Mouse (Mus musculus) right cerebral cortex, adult 2 months (tissue): ENCODE measurements at regions not wholly inside any gene's neighbourhood (a gene's known extent, or its start where the extent isn't known, plus 50 kb on each side); places are given as distances from the start of the nearest gene placed in this dataset.
"Not testable (repeated sequence)": the region's sequence is repeated elsewhere in the genome, so short reads cannot be mapped to it uniquely, and the experiment has no call there.

Experiments used
- DNase-seq, 2 experiments: peaks; one replicate each; pipeline ENCODE4 v3.0.0; 2021 to 2022; ENCODE audit warnings: low spot score in 2 of 2

DNA sequence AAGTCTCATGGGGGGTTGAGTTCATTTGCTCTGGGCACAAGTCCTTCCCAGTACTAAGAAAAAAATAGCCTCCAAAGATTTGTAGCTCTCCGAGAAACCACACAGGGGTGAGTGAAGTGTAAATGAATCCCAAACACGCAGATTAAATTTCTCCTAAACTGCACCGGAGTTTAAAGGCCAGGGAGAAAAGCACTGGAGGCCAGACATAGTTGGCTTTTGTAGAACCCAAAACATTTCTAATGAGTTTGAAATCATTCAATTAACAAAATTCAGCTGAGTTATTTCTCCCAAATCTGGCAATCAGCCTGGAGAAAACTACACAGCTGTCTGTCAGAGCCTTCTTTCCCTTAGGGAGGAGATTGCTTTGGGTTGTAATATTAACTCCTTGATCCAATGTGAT is 166.2 kb upstream of the Cdkn3 start:
- DNase-seq, result no peak

DNA sequence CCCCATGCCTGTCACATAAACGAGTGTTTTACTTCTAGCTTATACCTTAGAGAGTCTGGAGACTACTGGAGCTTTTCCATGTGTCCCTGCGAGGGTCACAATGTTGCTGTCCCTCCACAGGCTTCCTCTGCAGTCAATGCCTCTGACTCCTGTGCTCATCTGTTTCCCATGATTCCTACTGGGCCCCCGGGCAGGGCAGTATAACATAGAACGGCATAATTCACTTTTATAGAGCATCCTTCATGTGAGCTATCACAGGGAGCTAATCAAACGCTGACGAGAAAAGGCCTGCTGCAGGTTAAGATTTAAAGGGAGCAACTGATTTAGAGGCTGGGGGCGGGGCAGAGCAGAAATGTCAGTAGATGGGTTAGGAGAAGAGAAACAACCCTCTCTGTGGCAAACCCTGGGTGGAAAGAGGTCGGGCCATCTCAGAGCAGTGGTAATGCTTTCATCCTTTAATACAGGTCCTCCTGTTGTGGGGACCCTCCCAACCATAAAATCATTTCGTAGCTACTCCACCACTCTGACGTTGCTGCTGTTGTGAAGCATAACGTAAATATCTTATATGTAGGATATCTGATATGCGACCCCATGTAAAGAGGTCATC is 168.5 kb upstream of the Cdkn3 start:
- DNase-seq, result no peak

DNA sequence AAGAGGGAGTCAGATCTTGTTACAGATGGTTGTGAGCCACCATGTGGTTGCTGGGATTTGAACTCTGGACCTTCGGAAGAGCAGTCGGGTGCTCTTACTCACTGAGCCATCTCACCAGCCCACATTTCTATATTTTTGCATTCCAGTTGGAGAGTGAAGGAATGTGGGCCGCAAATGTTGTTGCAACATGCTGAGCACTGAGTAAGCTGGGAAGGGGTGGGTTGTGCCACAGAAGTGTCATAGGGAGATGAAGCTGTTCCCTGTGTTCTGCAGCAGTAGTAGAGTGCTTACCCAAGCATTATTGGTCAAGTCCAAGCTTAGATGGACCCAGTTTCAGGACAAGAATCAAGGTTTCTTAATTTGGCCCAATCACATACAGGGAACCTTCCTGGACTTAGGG is 169.1 kb upstream of the Cdkn3 start:
- DNase-seq, result no peak

DNA sequence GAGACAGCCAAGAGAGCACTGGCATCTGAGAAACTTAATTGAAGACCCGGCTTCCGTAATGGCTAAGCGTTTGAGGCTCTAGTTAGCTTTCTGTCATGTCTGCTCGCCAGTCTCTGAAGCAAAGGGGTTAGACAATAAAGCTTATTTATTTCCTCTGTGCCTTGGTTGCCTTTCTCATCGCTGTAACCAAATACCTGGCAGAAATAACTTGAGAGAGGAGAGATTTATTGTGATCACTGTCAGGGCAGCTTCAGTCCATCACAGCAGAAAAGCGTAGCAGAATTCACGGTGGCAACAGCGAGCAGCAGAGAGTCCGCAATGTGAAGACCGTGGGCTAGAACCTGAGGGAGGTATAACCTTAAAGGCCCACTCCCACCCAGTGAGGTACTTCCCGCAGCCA is 174.2 kb upstream of the Cdkn3 start:
- DNase-seq, result no peak

DNA sequence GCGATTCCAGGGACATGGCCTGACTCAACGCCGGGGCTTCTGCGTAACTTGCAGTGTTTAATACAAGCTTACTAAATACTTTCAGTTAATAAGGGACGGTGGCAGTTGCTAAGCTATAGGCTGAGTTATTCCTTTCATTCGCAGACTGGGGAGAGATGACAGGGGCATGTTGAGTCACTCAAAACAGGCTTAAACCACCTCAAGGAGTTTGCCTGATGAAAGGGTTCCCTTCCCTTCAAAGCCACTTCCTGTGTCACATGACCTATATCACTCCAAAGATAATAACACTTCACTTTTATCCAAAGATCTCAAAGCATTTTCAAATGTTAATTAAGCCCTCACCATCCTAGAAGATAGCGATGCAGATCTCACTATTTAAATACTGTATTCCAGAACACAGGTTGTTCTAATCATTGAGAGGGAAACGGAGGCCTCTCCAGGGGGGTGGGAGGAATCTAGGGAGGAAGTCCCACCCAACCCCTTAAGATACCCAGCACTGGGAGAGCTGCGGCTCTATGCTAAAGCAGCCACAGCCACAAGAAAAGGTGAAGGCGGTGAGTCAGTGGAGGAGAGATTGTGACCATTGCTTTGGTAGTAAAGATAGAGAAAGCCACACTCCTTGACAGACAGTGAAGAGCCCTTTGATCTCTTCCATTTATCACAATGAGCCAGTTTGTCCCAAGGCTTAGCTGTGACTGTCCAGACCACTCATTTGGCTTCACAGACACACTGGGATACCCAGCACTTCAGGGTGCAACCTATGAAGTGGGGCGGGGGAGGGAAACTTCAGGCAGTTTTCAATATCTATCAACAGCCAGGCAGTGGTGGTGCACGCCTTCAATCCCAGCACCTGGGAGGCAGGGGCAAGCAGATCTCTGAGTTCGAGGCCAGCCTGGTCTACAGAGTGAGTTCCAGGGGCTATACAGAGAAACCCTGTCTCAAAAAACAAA is 182.0 kb upstream of the Cdkn3 start:
- no peak for DNase-seq

DNA sequence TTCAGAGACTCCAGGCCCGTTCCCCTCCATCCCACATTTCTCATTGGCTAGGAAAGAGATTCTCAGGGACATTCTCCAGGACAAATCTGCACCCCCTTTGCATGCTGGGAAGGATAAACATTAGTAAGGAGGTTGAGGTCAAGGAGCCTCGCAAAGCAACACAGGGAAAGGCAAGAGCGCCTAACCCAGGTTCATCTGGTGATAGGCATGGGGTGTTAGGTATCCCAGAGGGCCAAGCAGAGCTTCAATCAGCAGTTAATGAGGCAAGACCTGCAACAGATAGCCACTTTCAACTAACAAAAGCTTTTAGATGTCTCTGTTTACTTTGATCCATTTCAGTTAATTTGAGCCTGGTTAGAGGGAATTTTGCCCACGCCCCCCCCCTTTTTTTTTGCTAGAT is 184.5 kb upstream of the Cdkn3 start:
- no peak for DNase-seq

DNA sequence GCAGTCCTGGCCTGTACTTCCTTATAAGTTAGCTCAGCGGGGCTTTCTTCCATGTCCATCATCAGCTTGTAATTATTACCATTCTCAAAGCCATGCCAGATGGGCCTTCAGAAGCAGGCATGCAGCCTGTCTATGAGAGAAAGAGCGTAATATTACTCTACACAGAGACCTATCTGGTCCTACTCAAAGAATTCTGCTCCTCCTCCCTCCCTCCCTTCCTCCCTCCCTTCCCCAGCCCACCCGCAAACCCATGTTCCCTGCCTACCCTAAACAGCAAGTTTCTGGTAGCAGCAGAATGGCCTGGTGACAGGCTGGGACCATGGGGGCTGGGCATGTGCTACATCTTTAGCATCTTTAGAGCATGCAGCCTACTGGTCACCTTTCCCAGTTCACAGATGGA is 184.9 kb upstream of the Cdkn3 start:
- no peak for DNase-seq

DNA sequence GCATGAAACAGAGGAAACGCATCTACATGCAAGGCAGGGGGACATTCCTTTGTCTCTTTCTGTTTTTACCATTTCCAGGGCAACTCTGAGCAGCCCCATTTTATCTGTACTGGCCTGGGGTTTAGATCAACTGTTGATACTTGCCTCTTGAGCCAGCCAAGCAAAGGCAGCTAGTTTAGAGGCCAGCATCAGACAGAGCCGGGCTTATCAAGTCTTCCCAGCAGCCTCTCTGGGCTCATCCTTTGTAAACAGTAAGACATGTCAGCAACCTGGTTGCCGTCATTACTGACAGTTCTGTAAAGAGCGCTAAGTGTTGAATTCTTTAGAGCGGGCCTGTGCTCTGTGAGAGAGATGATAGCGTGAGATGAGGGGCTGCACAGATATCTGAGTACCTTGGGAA is 182.9 kb upstream of the Bmp4 start:
- no peak for DNase-seq

DNA sequence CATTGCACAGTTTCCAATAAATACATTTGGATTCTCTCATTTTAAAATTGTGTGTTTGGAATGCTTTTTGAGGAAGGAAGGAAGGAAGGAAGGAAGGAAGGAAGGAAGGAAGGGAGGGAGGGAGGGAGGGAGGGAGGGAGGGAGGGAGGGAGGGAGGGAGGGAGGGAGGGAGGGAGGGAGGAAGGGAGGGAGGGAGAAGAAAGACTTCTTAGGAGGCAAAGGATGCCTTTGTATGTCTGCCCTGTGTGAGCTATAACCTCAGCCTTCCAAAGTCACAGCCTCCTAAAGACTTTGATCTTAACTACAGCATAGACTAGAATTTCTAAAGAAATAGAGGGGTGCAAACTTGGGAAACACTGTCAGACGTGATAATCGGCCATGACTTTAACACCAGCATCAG is 182.5 kb upstream of the Bmp4 start:
- not testable (repeated sequence) for DNase-seq

DNA sequence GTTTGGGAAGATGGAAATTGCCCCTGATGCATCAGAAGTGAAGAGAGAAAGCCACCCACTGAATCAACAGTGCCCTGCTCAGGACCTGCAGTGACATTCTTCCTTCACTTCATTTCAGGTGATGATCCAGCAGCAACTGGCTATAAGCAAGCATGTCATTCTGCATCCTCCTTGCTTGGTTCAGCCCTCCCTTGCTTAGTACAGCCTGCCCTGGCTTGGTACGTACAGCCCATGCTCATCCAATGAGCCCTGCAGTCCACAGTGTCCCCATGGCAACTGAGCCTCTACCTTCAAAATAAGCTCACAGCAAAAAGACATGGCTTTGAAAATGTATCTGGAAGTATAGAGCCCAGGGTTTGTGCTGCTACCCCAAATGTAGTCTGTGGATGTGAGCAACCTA is 181.4 kb upstream of the Bmp4 start:
- DNase-seq, result no peak

DNA sequence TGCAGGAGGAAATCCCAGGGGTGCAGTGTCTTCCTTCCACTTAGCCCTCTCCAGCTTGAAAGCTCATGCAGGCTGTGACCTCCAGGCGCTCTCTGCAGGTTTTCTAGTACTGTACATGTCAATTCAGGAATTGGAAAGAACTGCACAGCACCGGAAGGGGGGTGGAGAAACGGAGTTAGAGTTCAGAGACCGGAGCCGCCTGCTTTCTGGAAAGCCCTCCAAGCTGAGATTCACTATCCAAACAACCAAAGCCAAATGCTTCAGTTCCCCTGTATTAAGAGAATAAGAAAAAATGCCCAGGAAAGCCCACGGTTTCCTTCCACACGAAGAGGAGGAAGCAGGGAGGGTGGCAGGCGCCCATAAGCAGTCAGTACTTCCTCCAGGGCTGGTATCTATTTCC is 178.8 kb upstream of the Bmp4 start:
- DNase-seq, result no peak

DNA sequence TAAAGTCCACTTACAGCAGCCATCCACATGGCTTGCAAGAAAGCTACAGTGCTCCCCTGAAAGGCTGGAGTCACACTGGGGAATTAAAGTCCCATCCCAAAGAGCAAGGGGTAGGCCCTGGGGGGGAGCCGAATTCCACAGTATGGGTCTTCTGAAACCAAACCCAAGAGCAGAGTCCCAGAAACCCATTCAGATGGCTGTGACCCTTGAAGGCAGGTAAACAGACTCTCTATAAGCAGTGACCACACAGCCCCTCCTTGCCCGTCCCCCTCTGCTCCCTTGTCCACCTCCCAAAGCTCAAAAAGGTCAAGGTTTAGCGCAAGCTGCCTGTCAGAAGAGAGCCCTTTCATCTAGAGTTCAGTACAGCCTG is 176.9 kb upstream of the Bmp4 start:
- no peak for DNase-seq

DNA sequence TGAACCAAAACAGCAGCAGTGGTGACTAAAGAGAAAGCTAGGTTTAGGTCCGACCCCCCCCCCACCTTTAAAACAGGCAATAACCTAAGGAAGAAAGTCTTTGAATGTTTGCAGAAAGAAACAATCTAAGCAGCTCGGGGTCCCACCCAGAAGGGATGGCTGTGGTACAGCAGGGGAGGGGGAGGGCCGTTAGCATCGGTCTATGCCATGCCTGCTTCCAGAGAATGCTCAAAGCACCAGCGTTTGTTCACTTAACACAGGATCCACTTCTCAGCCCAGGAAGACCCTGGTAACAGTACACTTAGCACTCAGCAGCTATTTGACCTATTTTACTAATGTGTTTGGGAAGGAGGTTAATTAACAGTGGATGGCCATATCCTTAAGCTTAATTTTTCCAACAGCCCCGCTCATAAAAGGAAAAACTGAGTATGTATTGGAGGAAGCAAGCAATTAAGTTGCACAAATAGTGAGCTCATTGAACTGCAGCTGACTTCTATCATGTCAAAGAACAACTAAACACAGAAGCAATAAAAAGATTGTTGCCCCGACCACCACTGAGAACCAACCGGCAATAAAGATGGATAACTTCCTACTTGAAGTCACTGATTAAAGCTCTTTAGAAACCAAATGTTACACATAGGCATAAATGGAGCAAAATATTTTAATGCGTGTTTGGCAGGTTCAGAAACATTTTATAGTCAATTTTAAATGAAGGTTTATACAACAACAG is 176.4 kb upstream of the Bmp4 start:
- DNase-seq, result no peak

DNA sequence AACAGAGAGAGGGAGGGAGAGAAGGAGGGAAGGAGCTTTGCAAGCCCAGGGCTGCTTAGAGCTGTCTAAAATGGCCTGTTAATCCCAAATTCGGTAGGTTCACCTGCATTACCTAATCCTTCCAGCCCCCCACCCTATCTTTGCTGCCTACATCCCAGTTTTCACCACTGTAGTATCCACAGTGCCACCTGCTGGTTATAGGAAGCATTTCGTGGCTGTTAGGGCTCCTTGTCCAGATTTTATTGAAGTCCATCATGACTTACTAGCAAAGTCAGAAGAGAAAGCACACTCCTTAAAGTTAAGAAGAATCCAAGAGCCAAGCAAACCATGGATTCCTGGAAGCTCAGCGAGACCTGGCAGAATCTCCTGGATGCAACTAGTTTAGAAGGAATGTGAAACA is 174.5 kb upstream of the Bmp4 start:
- peak; percentile 59 to 61 for DNase-seq

DNA sequence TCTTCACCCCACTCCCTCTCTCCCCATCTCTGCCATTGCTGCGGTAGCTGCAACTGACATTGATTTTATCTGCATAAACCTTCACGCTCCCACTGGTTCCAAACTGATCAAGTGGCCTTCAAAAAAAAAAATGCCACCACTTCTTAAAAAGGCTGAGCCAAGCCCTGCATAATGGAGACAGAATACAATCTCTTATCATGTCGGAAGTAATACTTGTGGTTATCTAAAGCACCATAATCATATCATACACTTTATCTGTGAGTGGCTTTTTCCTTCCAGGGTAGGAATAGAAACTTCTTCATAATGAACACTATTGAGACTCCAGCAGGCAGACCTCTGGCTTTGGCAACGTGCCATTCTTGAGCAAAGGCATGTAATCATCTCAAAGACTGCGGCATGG is 171.5 kb upstream of the Bmp4 start:
- DNase-seq, result no peak

DNA sequence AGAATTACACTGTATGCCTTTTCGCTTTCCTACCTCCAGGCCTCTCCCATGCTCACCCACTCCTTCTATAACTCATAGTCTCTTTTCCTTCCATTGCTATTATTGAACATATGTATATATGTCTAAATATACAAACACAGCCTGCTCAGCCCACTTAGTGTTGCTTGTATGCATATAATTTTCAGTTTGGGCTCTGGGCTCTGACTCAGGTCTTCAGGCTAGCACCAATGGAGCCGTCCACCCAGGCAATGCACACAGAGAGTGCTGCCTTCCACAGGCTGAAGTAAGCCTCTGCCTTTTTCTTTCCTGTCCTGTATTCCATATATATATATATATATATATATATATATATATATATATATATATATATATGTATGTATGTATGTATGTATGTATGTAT is 162.8 kb upstream of the Bmp4 start:
- peak; percentile 8 to 16 for DNase-seq

DNA sequence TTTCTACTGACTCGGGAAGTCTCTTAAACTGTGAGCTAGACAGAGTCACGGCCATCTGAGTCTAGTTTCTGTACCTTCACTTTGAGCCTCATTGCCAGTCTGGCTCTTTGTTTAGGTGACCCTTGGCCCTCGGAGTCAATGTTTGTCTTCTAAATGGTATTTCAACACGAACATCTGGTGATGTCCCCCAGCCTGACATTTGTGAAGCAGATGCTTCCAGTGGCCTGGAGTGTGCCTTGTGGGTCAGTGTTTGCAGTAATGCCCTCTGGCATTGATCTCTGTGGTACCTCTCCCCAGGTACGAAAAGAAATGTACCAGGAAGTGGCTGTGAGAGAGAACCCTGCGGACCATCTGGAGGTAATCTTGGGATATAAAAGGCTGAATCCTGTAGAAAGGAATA is 155.7 kb upstream of the Bmp4 start:
- no peak for DNase-seq

DNA sequence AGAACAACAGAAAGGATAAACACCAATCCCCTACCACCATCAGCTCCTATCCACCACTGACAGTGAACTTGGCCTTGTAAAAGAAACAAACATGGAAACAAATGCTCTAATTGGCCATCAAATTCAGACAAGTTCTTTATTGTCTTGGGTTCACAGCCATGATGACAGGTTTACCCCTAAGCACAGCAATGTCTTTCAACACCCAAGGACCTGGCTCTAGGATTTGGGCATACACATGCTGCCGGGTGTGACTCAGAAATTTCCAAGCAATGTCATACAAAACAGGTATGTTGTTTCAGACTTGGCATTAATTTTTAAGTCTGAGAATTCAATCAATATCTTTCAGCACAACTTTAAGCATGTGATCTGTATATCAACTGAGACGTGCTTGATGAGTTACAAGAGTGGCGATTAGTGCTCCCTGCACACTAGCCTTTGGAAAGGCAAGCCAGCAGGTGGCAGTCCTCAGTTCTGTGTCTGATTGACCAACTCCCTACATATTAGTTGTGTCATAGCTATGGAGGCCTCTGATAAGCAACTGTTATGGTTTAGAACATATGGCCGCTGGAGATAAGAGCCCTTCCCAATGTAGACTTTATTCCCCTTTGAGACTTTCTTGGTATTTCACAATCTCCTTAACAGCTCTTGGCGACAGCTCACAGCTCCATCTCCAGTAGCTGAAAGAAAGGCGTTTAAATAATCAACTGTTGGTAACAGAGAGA is 149.2 kb upstream of the Bmp4 start:
- DNase-seq, result no peak

DNA sequence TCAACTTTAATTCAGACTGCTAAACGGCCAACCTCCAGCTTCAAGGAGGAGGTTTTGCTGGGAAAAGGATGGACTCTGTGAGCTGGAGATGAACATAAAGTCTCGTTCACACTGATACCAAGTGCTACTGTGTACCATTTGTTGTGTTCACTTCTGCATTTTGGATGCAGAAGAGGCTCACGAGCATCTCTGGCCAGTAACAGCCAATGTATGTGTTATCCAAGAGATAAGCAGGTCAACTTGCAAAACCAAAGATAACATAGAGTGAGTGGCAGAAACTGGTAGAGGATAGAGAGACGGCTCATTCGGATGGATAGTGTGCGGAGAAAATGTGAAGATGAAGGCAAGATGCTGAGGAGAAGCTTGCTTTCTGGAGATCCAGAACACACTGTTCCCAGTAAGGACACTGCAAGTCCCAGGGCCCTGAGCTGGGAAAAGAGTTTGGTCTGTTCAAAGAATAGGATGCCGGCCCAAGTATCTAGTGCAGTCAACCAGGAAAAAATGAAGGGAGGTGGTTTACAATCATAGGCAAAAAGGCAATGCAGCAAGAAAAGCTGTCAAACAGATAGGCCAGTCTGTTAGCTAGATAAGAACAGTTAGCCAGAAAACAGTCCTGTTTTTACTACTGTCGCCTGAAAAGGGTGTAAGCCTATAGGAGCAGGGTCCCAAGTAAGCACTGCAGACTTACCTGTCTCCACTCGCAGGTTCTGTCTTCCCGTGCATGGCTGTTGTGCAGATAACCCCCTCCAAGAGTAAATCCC is 145.7 kb upstream of the Bmp4 start:
- DNase-seq, result no peak

DNA sequence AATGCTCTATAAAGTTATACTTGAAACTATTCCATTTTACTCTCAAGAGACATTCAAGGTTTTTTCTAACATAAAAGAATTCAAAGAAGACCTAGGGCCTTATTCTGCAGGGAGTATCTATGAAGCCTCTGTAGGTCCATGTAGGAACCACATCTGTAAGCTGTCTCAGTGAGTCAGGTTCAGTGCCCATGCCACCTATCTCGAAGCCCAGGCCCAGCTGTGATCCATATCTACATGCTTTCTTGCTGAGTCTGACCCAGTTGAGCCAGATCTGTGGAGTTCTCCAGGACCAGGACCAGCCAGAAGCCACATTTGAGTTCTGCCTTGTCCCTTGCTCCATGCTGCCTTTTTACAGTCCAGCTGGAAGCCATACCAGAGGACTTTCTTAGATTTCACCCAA is 142.2 kb upstream of the Bmp4 start:
- no peak for DNase-seq

DNA sequence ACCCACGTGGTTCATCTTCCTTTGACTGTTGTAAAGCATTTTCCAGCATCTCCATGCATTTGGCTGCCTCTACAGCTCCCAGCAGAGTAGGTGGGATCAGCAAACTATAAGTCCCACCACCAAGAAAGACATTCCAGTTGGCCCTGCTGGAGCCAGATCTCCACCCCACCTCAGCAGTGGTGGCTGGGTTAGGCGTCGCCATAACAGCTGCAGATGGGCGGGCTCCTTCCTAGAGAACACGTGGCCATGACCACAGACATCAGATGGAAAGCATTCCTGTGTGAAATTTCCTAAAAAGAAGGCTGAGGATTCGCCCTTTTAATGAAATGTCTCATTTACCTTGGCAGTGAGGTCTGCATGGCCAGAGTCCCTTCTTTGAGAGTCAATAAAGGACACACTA is 140.0 kb upstream of the Bmp4 start:
- no peak for DNase-seq
